ENCODE assay signal across 8 mouse cellular contexts in the genomic region with DNA sequence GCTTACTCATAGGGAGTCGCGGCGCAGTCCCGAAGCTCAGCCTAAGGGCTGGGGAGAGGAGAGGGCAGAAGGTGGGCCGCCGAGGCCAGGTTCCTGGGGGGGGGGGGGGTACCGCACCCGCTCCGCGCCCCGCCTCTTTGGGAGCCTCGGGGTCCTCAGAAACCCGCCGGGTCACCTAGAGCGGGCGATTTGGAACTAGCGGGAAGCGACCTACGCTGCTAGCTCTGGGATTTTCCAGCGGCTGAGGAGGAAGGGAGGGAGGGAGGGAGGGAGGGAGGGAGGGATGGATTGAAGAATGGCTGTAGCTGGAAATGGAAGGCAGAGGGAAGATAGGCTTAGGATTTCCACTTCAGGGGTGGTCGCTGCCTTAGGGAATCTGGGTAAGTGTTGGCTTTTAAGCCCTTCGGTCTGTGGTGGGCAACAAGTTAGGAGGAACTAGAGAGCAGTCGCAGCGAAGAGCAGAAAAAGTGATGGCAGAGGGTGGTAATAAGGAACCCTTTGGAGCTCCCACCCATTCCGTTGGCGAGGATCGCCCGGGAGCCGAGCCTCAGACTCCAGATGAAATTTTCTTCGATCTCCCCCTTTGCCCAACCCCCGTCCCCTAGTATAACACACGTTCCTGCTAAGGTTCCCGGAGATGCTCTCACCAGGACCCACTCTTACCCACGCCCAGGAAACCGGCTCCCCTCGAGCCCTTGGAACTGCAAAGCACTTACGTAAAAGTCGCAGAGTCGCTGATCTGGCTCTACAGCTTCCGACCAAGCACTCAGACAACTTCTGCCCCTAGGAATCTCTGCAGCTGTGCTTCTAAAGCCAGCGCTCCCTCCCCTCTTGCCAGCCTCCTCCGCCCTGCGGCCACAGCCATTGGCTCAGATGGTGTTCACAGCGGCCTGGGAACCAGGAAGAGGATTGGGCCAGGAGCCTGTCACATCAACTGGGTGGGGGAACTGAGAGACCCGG. TPM values are rescaled to one million over a fixed set of nuclear protein-coding genes. Genes with fewer than 3 reads are reported as not detected.
DNase-seq lines count a peak whose midpoint lies in the region; ATAC-seq and TF ChIP-seq lines count a peak whose summit lies in the region.

Pls3 (minus strand) TSS at position 851 of the 960 bp plus-strand sequence.

- peak; percentile 87 for DNase-seq in adipocyte (ENCODE audit: low spot score)
- peak; percentile 68 to 81 for DNase-seq in cerebellum, postnatal 36 days
- DNase-seq in gastrocnemius, adult 18-20 months (ENCODE audit: low spot score) = peak; percentile 88
- DNase-seq in hindbrain, embryonic 14.5 days (ENCODE audit: low spot score) = peak; percentile 81
- peak; percentile 68 to 80 for DNase-seq in layer of hippocampus, postnatal 14 days (ENCODE audit: low spot score in 2 of 2)
- peak; percentile 94 for DNase-seq in lung, postnatal 0 days (ENCODE audit: low spot score)
- DNase-seq in retina, adult 2 months (ENCODE audit: low read depth, low spot score) = peak; percentile 34
- peak; percentile 48 to 71 for DNase-seq in urinary bladder, adult 18-20 months (ENCODE audit: low spot score in 2 of 2)

- no peaks in the 10 kb centered on the region for H3K4me1 ChIP-seq in hindbrain, embryonic 14.5 days (replicated peaks; ENCODE audit: control insufficient read depth, insufficient read depth, low read length)
- H3K4me1 ChIP-seq in lung, postnatal 0 days (ENCODE audit: insufficient read depth, low read depth, low read length) = no peaks in the 10 kb centered on the region

- no peak for TF ChIP-seq EP300 in lung, postnatal 0 days (IDR thresholded peaks at IDR 0.05)

- no peak for TF ChIP-seq CTCF in lung, postnatal 0 days (IDR thresholded peaks at IDR 0.05)

- ATAC-seq in hindbrain, embryonic 14.5 days (ENCODE audit: low FRiP score) = peak; percentile 99
- ATAC-seq in lung, postnatal 0 days = peak; percentile 98

- no peaks in the 10 kb centered on the region for H3K27me3 ChIP-seq in hindbrain, embryonic 14.5 days (ENCODE audit: control insufficient read depth, insufficient read depth, low read length)
- H3K27me3 ChIP-seq in lung, postnatal 0 days (replicated peaks; ENCODE audit: insufficient read depth, low read length) = no peaks in the 10 kb centered on the region

- peak within 1 kb of the TSS; percentile 63 for H3K4me2 ChIP-seq in hindbrain, embryonic 14.5 days (replicated peaks)
- H3K4me2 ChIP-seq in lung, postnatal 0 days (replicated peaks; ENCODE audit: low read depth, low read length) = peak within 1 kb of the TSS; percentile 50

- H3K36me3 ChIP-seq in hindbrain, embryonic 14.5 days (replicated peaks; ENCODE audit: control insufficient read depth, insufficient read depth) = no peaks in the 10 kb centered on the region
- H3K36me3 ChIP-seq in lung, postnatal 0 days (ENCODE audit: insufficient read depth, low read length) = no peaks in the 10 kb centered on the region

- peak within 1 kb of the TSS; percentile 51 for H3K9ac ChIP-seq in hindbrain, embryonic 14.5 days
- peak within 1 kb of the TSS; percentile 58 for H3K9ac ChIP-seq in lung, postnatal 0 days (replicated peaks; ENCODE audit: low read depth)

- H3K4me3 ChIP-seq in hindbrain, embryonic 14.5 days (replicated peaks; ENCODE audit: low read length) = peak within 1 kb of the TSS; percentile 47
- peak within 1 kb of the TSS; percentile 55 for H3K4me3 ChIP-seq in lung, postnatal 0 days (ENCODE audit: low read depth, low read length)

- 13% methylated on average over 45 of the region's 45 CpGs for WGBS in hindbrain, embryonic 14.5 days
- WGBS in lung, postnatal 0 days = 12% methylated on average over 32 of the region's 45 CpGs

- no peaks in the 10 kb centered on the region for H3K9me3 ChIP-seq in hindbrain, embryonic 14.5 days (ENCODE audit: control insufficient read depth, low read length)
- no peaks in the 10 kb centered on the region for H3K9me3 ChIP-seq in lung, postnatal 0 days (ENCODE audit: low read length)

- H3K27ac ChIP-seq in hindbrain, embryonic 14.5 days = 0 out of 2 replicates have a peak within 1 kb of the TSS, but pooled peaks have one; percentile 9
- H3K27ac ChIP-seq in lung, postnatal 0 days (ENCODE audit: low read length) = peak within 1 kb of the TSS; percentile 92

RNA-seq across cellular contexts. Expression of gene Pls3, which starts in this region (rescaled TPM):
- total RNA-seq in gastrocnemius, adult 18-20 months (2021) = 10 to 100 TPM; 11.2 to 19.2 TPM
- polyA plus RNA-seq in hindbrain, embryonic 14.5 days (2014; fragmentation: Nextera tagmentation; extraction: Ambion mirVana) = 36.2 and 38.5 TPM in 2 replicates
- 100 to 1,000 TPM; 166 to 177 TPM for total RNA-seq in layer of hippocampus, postnatal 14 days (2021)
- 150 and 182 TPM in 2 replicates for polyA plus RNA-seq in lung, postnatal 0 days (2015; fragmentation: Nextera tagmentation; extraction: Ambion mirVana)

Comparison
In these comparisons a context has a peak if more than half of its experiments do, and no peak if none do; other contexts are left out.
1. Peak in every context shown above with its lines: DNase-seq, ATAC-seq, H3K4me3 ChIP-seq and H3K27ac ChIP-seq.
2. RNA of gene Pls3 (total RNA-seq): 166 to 177 TPM in layer of hippocampus, postnatal 14 days; 11.2 to 19.2 TPM in gastrocnemius, adult 18-20 months; every median in the first group is over 4 times any median in the second.
3. DNase-seq: peak in every context shown above with its lines; median percentile 94 in lung, postnatal 0 days; 88 in gastrocnemius, adult 18-20 months; 87 in adipocyte; 81 in hindbrain, embryonic 14.5 days; 74 in cerebellum, postnatal 36 days; 74 in layer of hippocampus, postnatal 14 days; 60 in urinary bladder, adult 18-20 months; 34 in retina, adult 2 months.